Mouse (Mus musculus) v-Abl transformed pro-B cells (cell line): ENCODE data around the gene Cep170b.

Experiments
- in situ Hi-C, 2 experiments: fragments of 400-800 bp; cut with MboI; formaldehyde crosslinking; loops; one replicate each; pipeline ENCODE4 v1.15.1; 2025; ENCODE audit not compliant: unreplicated experiment in 2 of 2

The Cep170b gene

DNA sequence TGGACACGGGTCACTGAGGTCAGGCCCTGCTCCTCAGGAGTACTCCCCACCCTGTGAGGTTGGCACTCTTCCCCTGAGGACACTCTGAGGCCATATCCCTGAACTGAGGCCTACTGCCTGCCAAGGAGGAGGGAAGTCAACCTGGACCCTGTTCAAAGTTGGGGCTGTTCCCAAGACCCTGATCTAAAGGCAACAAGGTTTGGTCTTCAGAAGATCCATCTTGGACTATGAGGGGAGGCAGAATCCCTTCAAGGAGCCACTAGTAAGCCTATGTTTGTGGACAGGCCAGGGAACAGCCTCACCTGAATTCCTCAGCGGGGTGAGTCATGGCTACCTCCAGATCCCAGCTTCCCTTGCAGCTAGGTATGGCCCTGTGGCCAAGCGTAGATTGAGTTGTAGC, 39.2 kb downstream of the Cep170b start:
- in situ Hi-C loops = no loop called here

DNA sequence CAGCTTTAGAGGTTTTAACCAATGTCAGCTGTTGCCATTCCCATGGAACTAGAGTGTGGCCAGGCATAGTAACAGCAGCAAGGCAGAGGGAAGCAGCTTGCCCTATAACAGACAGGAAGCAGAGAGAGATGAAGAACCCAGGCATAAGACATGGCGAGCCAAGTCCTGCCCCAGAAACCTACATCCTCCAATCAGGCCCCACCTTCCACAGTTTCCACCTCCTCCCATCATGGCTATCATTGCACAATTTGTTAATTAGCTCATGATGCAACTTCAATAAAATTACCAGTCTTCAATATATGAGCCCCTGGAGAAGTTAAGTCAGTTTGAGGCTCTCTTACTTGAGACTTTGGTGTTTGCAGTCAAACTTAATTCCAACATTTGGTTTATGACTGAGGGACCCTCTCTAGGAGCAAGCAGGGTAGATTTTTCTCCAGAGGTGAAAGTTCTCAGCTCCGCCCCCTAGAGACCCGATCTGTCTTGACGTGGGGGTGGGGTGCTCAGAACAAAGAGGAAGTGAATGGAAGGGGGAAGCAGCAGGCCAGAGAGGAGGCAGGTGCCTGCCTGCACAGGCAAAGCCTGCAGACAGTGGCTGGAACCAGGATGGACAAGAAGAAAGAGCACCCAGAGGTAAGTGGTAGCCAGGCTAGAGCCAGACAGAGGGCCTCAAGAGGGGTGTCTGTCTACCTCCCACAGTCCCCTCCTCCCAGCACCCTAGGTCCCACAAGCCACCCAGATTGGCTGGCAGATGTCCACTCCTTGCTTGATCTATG, 40.1 kb downstream of the Cep170b start, which contains the start of gene Pld4:
TSS of gene Pld4 (plus strand) at position 502 of the 773 bp plus-strand sequence.
- in situ Hi-C loops = no loop called here

DNA sequence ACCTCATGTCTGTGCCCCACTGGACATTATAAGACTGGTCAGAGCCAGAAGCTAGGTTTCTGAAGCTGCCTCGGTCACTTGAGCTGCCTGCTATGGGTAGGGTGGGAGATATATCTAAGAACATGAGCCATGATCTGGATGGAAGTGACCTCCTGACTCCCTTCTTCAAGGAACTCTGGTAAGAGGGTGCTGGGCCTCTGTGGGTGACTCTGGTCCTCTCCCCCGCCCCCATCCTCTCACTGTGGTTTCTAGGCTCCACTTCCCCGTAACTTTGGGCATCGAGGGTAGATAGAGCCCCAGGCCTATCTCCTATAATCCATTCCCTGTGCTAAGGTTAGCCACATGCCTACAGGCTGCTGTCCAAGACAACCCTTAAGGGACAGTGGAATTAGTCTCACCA, 41.2 kb downstream of the Cep170b start:
- in situ Hi-C loops = no loop called here

DNA sequence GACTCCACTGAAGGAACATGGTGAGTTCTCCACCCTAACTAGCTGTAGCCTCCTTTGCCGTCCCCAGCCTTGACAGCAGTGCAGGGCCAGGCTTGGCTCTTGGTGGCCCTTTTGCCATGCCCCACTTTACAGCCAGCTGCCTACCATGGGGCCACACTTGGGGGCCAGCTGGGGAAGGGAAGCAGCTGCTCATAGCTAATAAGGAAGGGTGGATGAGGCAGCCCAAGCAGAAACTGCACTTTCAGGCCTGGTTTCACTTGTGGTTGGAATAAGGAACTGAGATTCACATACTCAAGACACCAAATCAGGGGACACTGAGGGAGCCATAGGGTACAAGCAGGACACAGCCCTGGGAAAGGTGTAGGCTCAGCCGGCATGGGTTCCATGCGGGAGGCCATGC, 41.8 kb downstream of the Cep170b start:
- in situ Hi-C loops = no loop called here

DNA sequence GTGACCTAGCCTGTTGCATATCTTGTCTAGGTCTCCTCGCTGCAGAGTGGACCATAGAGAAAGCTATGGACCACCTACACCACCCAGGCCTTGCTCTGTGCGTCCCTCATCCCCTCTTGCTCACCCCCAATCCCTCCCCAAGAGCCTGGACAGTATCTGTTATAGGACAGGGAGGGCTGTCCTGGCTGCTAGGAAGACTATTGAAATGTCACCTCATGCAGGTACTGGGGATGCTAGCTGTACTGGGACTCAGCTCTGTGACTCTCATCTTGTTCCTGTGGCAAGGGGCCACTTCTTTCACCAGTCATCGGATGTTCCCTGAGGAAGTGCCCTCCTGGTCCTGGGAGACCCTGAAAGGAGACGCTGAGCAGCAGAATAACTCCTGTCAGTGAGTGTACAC, 42.9 kb downstream of the Cep170b start:
- in situ Hi-C loops = no loop called here

DNA sequence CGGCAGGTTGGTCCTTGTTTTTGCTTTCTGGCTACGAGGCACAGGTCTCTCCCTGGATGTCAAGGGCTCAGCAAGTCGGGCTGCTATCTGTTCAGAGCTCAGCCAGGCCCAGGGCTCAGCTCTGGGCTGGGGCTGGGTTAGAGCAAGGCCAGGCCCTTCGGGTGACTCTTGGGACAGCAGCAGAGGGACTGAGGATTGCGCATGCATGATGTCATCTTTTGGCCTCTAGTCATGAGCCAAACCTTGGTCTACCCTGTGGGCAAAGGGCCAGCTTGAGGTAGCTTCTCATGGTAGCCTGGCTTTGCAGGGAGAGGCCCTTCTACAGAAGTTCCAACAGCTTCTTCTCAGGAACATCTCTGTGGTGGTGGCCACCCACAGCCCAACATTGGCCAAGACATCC, 43.9 kb downstream of the Cep170b start:
- in situ Hi-C loops = no loop called here

DNA sequence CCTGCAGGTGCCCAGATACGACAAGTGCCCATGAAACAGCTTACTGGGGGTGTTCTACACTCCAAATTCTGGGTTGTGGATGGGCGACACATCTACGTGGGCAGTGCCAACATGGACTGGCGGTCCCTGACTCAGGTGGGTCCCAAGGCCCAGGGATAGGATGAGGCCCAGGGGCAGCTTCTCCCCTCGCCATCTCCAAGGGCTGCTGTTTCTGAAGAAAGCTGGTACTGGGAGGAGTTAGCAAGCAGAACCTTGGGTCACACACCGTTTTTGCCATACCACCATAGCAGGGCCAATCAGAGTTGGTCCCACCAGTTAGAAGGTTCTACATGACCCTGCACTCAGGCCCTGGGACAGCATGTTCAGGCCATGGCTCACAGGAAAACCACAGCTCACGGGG, 44.7 kb downstream of the Cep170b start:
- in situ Hi-C loops = no loop called here

DNA sequence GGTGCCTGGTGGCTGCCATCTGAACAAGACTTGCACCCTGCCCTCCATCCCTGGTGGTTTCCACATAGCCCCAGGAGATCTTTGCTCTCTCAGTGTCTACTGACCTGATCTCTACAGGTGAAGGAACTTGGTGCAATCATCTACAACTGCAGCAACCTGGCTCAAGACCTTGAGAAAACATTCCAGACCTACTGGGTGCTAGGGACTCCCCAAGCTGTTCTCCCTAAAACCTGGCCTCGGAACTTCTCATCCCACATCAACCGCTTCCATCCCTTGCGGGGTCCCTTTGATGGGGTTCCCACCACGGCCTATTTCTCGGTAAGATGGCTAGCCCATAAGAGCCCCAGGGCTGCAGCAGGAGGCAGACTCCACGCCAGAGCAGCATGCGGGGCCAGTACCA, 46.3 kb downstream of the Cep170b start:
- in situ Hi-C loops = no loop called here

DNA sequence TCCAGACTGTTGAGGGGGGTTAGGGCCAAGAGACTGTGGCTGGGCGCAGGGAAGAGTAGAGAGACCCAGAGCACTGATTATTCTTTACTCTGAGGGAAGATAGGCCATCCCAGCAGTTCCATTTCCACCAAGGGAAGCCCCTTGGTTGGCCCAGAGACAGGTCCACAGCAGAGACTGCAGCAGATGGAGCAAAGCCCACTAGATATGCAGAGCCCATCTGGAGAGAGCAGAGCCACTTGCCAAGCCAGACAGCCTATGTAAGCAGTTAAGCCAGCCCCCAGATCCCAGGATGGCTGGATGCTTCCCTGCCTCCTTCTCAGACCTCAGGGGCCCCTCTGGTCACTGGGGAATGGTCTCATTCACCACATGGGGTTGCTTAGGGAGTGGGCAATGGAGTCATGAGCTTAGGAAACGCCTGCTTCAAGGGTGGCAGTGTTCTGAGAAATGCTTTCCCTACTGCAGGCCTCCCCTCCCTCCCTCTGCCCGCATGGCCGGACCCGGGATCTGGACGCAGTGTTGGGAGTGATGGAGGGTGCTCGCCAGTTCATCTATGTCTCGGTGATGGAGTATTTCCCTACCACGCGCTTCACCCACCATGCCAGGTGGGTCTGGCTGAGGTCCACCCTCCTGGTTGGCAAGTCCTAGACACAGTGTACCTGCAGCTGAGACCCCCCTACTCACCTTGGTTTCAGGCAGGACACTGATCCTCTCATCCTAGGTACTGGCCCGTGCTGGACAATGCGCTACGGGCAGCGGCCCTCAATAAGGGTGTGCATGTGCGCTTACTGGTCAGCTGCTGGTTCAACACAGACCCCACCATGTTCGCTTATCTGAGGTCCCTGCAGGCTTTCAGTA, 47.0 kb downstream of the Cep170b start:
- in situ Hi-C loops = no loop called here

DNA sequence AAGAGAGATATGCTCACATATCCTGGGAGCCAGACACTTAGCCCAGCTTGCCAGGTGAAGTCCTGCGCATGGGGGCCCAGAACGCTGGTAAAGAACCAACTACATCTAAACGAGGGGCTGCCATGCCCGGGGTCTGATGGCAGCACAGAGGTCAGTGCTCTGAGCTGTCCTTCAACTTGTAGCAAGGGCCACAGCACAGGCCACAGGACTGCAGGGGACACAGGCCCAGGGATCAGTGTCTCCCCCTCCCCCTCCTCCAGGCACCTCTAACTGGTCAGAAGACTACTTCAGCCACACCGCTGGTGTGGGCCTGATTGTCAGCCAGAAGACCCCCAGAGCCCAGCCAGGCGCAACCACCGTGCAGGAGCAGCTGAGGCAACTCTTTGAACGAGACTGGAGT, 47.9 kb downstream of the Cep170b start:
- in situ Hi-C loops = no loop called here

DNA sequence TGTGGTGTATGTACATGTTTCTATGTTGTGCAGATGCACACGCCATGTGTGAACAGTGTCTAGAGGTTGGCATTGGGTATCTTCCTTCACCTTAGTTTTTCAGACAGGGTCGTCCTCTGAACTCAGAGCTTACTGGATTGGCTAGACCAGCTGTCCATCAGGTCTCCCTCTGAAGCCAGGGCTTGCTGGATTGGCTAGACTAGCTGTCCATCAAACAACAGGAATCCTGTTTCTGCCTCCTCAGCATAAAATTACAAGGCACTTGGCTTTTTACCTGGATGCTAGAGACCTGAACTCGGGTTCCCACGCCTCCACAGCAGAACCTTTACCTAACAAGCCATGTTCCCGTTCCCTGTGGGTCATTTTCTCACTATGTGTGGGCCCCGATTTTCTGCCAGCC, 48.8 kb downstream of the Cep170b start:
- in situ Hi-C loops = no loop called here

DNA sequence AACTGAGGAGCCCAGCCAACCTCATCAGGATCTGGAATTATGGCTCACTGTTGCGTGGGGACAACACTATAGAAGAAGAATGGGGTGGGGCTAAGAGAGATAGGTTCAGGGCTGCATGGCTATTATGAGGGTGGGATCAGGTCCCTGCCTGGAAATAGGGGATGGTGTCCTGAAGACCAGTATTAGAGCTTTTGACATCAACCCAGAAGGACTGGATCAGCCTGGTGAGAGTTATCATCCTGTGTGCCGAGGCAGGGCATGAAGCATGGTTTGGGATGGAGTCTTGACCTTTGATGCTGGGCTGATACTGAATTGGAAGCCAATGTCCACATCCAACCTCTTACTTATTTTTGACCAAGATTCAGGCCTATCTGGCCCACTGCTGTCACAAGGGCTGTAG, 49.5 kb downstream of the Cep170b start:
- in situ Hi-C loops = no loop called here

DNA sequence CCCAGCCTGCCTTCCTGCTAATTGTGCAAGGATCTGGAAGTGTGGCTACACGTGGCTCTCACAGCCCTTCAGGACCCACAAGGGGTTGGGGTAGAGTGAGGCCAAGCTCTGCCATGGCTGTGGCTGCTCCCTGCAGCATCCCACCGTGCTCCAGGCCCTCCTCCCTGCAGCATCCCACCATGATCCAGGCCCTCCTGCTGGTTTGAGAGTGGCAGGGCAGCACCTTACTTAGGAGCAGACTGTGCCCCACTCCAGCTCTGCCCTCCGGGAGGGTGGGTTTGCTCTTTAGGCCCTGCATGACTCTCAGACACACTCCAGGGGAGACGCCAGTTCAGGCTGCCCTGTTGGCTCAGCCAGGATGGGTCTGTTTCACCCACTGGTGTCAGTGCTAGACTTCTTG, 50.1 kb downstream of the Cep170b start:
- in situ Hi-C loops = no loop called here

DNA sequence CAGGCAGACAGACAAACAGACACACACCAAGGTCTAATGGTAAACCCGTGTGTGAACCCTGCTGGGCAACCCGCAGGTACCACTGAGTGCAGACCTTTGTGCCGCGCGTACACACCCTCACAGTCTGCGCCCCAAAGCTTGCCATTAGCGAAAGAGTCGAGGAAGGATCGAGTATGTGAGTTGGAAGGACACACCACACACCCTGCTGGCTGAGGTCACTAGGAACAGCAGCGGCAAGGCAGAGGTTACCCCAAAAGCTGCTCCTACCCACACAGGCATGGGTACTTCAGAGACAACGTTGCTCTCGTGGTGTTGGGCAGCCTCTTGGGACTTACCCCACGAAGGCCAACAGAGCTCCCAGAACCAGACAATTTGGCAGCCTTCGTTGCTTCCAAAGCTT, 52.1 kb downstream of the Cep170b start:
- in situ Hi-C loops = no loop called here

DNA sequence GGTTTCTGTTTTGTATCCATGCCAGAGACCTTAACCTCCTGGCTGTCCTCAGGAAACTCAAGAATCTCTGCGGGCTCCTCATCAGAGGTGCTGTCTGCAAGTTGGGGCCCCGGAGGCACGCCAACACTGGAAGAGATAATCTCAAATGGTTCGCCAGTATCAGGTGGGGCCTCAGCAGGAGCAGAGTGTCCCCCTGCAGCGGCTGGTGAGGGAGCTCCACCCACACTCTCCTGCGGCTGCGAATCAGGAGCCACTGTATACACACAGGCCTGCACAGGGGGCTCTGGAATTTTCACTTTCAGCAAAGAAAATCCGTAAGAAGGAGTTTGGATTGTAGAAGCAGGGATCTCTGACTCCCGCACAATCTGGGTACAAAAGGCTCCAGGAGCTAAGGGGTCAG, 53.1 kb downstream of the Cep170b start:
- in situ Hi-C loops = no loop called here

DNA sequence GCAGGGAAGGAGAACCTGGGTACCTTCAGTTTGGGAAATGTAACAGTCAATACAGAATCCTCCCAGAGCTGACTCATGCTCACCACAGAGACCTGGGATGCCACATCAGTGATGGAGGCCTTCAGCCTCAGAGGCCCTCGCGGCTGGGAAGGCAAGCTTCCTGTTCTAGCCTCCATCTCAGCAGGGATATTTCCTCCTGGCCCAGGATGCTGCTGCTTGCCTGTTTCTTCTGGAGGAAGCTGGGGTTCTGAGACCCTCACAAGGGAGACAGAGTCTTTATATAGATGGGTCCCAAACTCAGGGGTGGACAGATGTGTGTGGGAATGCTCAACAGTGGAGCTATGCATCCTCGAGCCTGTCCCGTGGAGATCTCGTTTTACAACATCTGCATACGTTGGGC, 53.8 kb downstream of the Cep170b start:
- in situ Hi-C loops = no loop called here

DNA sequence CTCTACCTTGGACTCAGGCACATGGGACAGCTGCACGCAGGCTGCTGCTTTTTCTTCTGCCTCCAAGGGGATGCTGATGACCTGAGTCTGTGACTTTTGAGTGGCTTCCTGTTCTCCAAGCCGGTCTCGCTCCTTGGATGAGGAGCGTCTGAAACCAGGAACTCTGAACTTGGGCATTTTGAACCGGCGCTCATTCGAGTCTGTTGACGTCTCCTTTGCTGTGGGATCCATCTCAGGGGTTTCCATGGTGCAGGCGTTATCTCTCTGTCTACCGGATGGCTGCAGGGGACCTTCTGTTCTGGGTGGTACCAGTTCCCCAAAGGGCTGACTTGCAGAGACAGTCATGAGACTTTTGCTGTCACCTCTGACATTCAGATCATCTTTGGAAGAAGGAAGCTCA, 54.2 kb downstream of the Cep170b start:
- in situ Hi-C loops = no loop called here

DNA sequence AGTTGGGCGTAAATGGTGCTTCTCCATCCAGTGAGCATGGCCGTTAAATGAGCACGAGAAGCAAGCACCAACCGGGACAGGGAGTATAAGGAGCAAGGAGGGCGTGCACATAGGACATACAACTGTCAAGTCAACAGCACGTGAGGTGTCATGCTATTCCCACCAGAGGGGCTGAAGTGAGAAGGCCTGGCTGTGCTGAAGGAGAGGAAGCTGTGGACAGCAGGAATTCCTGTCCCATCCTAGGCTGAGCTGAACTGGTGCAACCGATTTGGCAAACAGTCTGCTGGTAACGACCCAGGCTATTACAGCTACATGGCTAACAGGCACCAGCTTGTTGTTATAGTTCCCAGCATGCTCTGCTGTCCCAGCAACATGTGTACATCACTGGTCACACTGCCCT, 70.8 kb downstream of the Cep170b start:
- in situ Hi-C loops = no loop called here

DNA sequence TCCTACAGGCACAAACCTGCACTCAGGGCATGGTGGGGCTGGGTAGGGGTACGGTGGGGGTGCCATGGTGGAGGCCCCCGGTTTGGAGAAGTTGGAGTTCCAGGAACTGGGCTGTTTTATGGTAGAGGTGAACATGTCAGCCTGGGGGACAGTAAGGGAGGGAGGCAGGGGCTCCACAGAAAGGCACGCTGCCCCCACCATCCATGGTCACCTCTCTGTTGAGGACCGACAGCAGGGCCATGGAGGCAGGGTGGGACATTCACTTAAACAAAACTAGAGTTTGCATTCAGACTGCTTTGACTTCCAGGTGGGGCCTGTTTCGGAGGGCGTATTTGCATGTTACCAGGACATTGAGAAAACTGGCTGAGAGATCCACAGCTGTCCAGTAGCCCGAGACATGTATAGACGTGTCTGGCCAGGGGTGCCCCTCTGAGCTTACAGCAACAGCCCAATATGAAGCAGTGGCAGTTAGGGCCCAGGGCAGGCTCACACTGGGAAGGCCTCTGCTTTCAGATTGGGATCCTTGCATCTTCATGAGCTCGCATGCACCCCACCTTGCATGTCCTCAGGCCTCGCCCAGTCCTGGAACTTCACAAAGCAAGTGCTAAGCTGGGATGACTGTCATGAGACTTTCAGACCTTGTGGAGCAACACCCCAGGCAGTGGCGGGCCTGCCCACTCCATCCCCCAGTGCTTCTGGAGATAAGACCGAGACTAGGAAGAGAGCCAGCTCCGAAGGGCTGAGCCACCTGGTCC, 73.5 kb downstream of the Cep170b start:
- in situ Hi-C loops = no loop called here

DNA sequence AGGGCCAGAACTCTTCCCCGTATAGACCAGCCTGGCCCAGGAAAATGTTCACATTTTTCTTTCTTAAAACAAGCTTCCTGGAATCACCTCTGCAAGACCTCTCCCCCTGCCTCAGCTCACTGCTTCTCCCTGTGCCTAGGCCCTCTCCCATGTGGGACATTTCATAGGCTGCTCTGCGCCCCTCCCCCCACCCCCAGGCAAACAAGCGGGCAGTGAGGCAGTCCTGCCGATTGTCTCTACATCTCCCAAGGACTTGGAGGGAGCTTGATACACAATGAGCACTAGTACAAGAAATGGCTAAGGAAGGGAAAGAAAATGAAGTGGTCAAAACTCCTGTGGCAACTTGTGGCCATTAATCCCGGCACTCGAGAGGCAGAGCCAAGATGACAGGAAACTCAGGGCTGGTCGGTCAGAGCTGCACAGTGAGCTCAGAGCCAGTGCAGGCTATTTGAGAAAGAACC, 74.1 kb downstream of the Cep170b start:
- in situ Hi-C loops = no loop called here

DNA sequence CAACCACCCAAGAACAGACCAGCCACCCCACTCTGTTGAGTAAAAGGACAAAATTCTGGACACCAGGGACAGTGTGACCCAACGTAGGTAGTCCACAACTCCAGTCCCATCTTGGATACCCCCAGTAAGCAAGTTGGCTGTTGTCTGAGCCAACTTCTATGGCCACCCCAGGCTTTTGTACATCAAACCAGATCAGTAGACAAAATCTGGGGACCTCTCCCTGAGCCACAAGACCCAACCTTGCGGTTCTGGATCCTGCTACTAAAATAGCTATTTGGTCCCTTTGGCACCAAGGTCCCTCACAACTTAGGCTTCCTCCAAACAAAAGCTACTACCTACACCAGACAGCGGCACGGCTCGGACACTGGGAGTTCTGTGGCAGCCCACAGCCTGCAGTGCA, 74.7 kb downstream of the Cep170b start:
- in situ Hi-C loops = loop anchor here (5.0 kb wide), 2 partner anchors 42 to 48 kb away; no protein-coding TSS in a partner anchor
